Mouse (Mus musculus) CH12.LX (cell line): ENCODE data around the gene Jak1.

Experiments
- CHD2 ChIP-seq: IDR thresholded peaks from 2 replicates; pipeline ENCODE4 v1.6.1; 2011; ENCODE audit warnings: low read length, improper control_type of control experiment
- CTCF ChIP-seq, 2 experiments: IDR thresholded peaks in 1 of 2; conservative IDR thresholded peaks in 1 of 2; 2 replicates each; pipeline ENCODE4 v1.5.1; 2011 to 2012; ENCODE audit warnings: low read depth in 2 of 2, low read length in 2 of 2, improper control_type of control experiment in 1 of 2, inconsistent platforms in 1 of 2, mild to moderate bottlenecking in 1 of 2, moderate library complexity in 1 of 2
- EP300 ChIP-seq: IDR thresholded peaks from 2 replicates; pipeline ENCODE4 v1.6.1; 2011; ENCODE audit warnings: low read length, improper control_type of control experiment
- MAFK ChIP-seq: IDR thresholded peaks from 2 replicates; pipeline ENCODE4 v1.6.1; 2011; ENCODE audit warnings: low read length, improper control_type of control experiment; ENCODE audit not compliant: insufficient replicate concordance
- MXI1 ChIP-seq: IDR thresholded peaks from 2 replicates; pipeline ENCODE4 v1.6.1; 2011; ENCODE audit warnings: mild to moderate bottlenecking, low read depth, low read length, improper control_type of control experiment
- MYC ChIP-seq: IDR thresholded peaks from 2 replicates; pipeline ENCODE4 v1.6.1; 2011; ENCODE audit warnings: low read depth, mild to moderate bottlenecking, improper control_type of control experiment, low read length
- NRF1 ChIP-seq: IDR thresholded peaks from 2 replicates; pipeline ENCODE4 v1.6.1; 2014; ENCODE audit warnings: low read depth, mild to moderate bottlenecking, inconsistent platforms, low read length, improper control_type of control experiment, moderate library complexity
- POLR2A ChIP-seq: IDR thresholded peaks from 2 replicates; pipeline ENCODE4 v1.6.1; 2011; ENCODE audit warnings: low read depth, mild to moderate bottlenecking, improper control_type of control experiment, low read length
- POLR2AphosphoS2 ChIP-seq: IDR thresholded peaks from 2 replicates; pipeline ENCODE4 v1.6.1; 2011; ENCODE audit warnings: low read depth, low read length, improper control_type of control experiment
- RAD21 ChIP-seq: IDR thresholded peaks from 2 replicates; pipeline ENCODE4 v1.6.1; 2011; ENCODE audit warnings: low read depth, mild to moderate bottlenecking, low read length, improper control_type of control experiment, moderate library complexity
- TCF12 ChIP-seq: IDR thresholded peaks from 2 replicates; pipeline ENCODE4 v1.6.1; 2014; ENCODE audit warnings: low read depth, mild to moderate bottlenecking, inconsistent platforms, low read length, improper control_type of control experiment
- ZMIZ1 ChIP-seq: IDR thresholded peaks from 2 replicates; pipeline ENCODE4 v1.6.1; 2012; ENCODE audit warnings: low read depth, mild to moderate bottlenecking, inconsistent platforms, low read length, improper control_type of control experiment

GRCm38 (mm10) chr4:101240163-101240874 is 24.8 kb downstream of the Jak1 start:
- TF ChIP-seq POLR2A (no peak), MAFK (no peak), CTCF (conservative IDR thresholded peaks at IDR 0.05 in 1 of 2, IDR thresholded peaks at IDR 0.05 in 1 of 2; ENCODE audit: low read depth in 2 of 2, low read length in 2 of 2) (no peak), TCF12 (no peak), MYC (no peak), NRF1 (no peak), EP300 (no peak), CHD2 (no peak), MXI1 (no peak), ZMIZ1 (no peak), POLR2AphosphoS2 (no peak), RAD21 (no peak)
